Mouse (Mus musculus) forebrain, embryonic 15.5 days (tissue): ENCODE results near the gene Dhx16. TPM values are rescaled to one million over a fixed set of nuclear protein-coding genes. Genes with fewer than 3 reads are reported as not detected.

Experiments used
- ATAC-seq: fragments of 200-750 bp; cut with Nextera tagmentation; replicated peaks from 2 replicates; pipeline ENCODE4 v1.8.0; 2017; ENCODE audit warnings: mild to moderate bottlenecking, moderate TSS enrichment, moderate library complexity
- H3K27ac ChIP-seq: fragments of 300-500 bp; sonication (generic); replicated peaks from 2 replicates; pipeline ENCODE4 v1.5.1; 2015; ENCODE audit warnings: mild to moderate bottlenecking, inconsistent platforms
- H3K27me3 ChIP-seq: fragments of 300-500 bp; sonication (generic); 2 replicates; pipeline ENCODE4 v1.6.1; 2015; ENCODE audit warnings: inconsistent platforms
- H3K36me3 ChIP-seq: fragments of 300-500 bp; sonication (generic); 2 replicates; pipeline ENCODE4 v1.6.1; 2015; ENCODE audit warnings: mild to moderate bottlenecking, inconsistent platforms
- H3K4me1 ChIP-seq: fragments of 300-500 bp; sonication (generic); 2 replicates; pipeline ENCODE4 v1.6.1; 2015; ENCODE audit warnings: inconsistent platforms
- H3K4me2 ChIP-seq: fragments of 300-500 bp; sonication (generic); replicated peaks from 2 replicates; pipeline ENCODE4 v1.6.1; 2015; ENCODE audit warnings: mild to moderate bottlenecking, inconsistent platforms
- H3K4me3 ChIP-seq: fragments of 300-500 bp; sonication (generic); 2 replicates; pipeline ENCODE4 v1.5.1; 2015; ENCODE audit warnings: mild to moderate bottlenecking, inconsistent platforms
- H3K9ac ChIP-seq: fragments of 300-500 bp; sonication (generic); replicated peaks from 2 replicates; pipeline ENCODE4 v1.6.1; 2015; ENCODE audit warnings: mild to moderate bottlenecking, inconsistent platforms
- H3K9me3 ChIP-seq: fragments of 300-500 bp; sonication (generic); 2 replicates; pipeline ENCODE4 v1.6.1; 2016; ENCODE audit warnings: inconsistent platforms
- WGBS: fragments of 180-500 bp; shearing (Covaris S2); methylation state at CpG from one replicate; pipeline ENCODE4 v1.1.7; 2015; ENCODE audit warnings: mixed read lengths; 5-methylcytosine and 5-hydroxymethylcytosine counted together
- polyA plus RNA-seq: library from polyadenylated mRNA; unstranded; fragments of >200 nt; fragmentation: Nextera tagmentation; extraction: Ambion mirVana; gene quantifications from 2 replicates; pipeline ENCODE4 v1.2.1, GENCODE M21; 2015

Gene Dhx16
- polyA plus RNA-seq, 1 experiment from 2014 or later, result 38.0 TPM

DNA sequence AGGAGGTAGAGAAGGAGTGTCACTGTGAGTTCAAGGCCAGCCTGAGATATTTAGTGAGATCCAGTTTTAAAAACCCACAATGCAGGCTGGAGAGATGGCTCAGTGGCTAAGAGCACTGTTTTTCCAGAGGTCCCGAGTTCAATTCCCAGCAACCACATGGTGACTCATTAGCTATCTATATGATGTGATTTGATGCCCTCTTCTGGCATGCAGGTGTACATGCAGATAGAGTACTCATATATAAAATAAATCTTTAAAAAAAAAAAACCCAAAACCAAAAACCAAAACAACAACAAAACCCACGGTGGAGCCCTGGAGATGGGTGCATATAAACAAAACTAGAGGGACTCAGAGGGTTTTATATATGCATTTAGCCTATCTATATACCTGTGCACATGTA is 28.0 kb downstream of the Dhx16 start:
- Histone ChIP-seq H3K36me3 (peaks cover 52% of the 10 kb centered on the region), H3K9me3 (no peaks in the 10 kb centered on the region), H3K4me3 (no peak overlapping the region), H3K27ac (no peak overlapping the region), H3K4me1 (peaks cover 34% of the 10 kb centered on the region), H3K27me3 (no peaks in the 10 kb centered on the region), H3K4me2 (0 out of 2 replicates have a peak overlapping the region, but pooled peaks have one; percentile 76), H3K9ac (no peak overlapping the region)
- 86% methylated on average over 2 of the region's 2 CpGs for WGBS
- no peak for ATAC-seq

DNA sequence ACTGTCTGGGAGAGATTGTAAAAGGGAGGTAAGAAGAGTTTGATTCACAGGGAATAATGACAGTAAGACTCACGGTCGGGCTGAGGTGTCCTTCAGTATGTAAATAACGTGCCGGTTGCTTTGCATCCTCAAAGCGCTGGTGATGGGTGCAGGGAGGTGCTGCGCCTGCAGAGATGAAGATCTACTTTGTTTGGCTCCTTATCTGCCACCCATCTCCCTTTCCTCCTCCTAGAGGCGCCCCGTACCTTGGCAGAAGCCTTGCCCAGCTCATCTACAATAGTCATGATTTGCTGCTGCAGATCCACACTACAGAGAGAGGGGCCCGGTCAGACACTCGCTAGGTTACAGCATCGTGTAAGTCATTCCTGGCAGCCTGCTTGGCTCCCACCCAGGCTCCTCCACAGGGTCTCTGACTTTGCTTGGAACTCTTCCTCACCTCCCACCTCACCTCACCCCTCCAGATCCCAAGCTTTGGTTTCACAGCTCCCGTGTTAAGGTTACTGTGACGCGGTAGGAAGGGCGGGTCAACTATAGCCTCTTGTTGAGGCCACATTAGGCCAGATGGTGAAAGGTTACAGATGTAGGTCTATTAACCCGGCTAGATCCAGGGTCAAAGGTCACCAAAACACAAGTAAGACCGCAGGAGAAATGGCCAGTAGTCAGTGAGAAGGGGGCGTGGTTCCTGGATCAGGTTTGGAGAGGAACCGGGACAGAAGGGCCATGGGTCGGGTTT is 29.7 kb downstream of the Dhx16 start:
- Histone ChIP-seq H3K9me3 (no peaks in the 10 kb centered on the region), H3K4me1 (peaks cover 34% of the 10 kb centered on the region), H3K36me3 (peaks cover 40% of the 10 kb centered on the region), H3K4me2 (peak overlapping the region; percentile 76), H3K27ac (peak overlapping the region; percentile 89), H3K9ac (peak overlapping the region; percentile 92), H3K27me3 (no peaks in the 10 kb centered on the region), H3K4me3 (peak overlapping the region; percentile 89)
- peak; percentile 31 for ATAC-seq
- 24% methylated on average over 20 of the region's 20 CpGs for WGBS

DNA sequence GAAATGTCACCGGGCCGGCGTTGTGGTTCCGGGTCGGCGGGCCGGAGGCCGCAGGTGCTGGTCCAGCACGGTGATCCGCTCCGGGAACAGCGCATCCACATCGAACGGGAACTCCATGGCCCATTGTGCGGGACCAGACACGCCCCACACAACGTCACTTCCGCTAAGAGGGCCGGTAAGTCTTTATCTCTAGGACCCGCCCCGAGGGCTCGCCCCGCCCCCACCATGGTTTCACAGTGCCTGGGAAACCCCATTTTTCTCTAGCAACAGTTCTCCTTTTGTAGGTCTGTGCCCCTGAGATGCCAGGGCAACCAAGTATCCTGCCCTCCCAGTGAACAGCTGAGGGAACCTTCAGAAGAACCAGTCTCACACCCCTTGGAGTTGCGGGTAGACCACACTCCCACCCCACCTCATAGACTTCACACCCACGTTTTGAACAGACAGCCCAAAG is 30.3 kb downstream of the Dhx16 start, which contains the start of gene Atat1:
Atat1 (minus strand) TSS at position 157 of the 451 bp plus-strand sequence.
- H3K4me1 ChIP-seq, result peaks cover 39% of the 10 kb centered on the region
- H3K9me3 ChIP-seq, result no peaks in the 10 kb centered on the region
- peak within 1 kb of the TSS; percentile 89 for H3K27ac ChIP-seq
- peak; percentile 91 for ATAC-seq
- H3K9ac ChIP-seq, result peak within 1 kb of the TSS; percentile 92
- 3% methylated on average over 25 of the region's 25 CpGs for WGBS
- peaks cover 35% of the 10 kb centered on the region for H3K36me3 ChIP-seq
- peak within 1 kb of the TSS; percentile 89 for H3K4me3 ChIP-seq
- H3K4me2 ChIP-seq, result peak within 1 kb of the TSS; percentile 76
- no peaks in the 10 kb centered on the region for H3K27me3 ChIP-seq

DNA sequence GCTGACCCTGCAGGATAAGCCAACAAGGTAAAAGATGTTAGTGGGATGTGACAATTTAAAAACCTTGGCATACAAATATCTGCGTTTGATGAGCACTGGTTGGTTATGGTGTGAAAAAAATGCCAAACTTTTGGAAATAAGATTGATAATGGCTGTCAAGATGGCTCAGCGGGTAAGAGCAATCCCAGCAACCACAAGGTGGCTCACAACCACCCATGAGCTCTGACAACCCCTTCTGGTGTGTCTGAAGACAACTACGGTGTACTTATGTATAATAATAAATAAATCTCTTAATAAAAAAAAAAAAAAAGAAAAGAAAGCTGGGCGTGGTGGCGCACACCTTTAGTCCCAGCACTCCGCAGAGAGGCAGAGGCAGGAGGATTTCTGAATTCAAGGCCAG is 35.4 kb downstream of the Dhx16 start:
- 87% methylated on average over 6 of the region's 6 CpGs for WGBS
- peaks cover 24% of the 10 kb centered on the region for H3K4me1 ChIP-seq
- H3K4me2 ChIP-seq, result peak overlapping the region; percentile 66
- no peaks in the 10 kb centered on the region for H3K9me3 ChIP-seq
- H3K36me3 ChIP-seq, result peaks cover 7% of the 10 kb centered on the region; the same call in 1 of the 2 replicates
- H3K4me3 ChIP-seq, result peak overlapping the region; percentile 77; the same call in 1 of the 2 replicates
- H3K27ac ChIP-seq, result no peak overlapping the region
- no peaks in the 10 kb centered on the region for H3K27me3 ChIP-seq
- no peak for ATAC-seq
- H3K9ac ChIP-seq, result no peak overlapping the region

DNA sequence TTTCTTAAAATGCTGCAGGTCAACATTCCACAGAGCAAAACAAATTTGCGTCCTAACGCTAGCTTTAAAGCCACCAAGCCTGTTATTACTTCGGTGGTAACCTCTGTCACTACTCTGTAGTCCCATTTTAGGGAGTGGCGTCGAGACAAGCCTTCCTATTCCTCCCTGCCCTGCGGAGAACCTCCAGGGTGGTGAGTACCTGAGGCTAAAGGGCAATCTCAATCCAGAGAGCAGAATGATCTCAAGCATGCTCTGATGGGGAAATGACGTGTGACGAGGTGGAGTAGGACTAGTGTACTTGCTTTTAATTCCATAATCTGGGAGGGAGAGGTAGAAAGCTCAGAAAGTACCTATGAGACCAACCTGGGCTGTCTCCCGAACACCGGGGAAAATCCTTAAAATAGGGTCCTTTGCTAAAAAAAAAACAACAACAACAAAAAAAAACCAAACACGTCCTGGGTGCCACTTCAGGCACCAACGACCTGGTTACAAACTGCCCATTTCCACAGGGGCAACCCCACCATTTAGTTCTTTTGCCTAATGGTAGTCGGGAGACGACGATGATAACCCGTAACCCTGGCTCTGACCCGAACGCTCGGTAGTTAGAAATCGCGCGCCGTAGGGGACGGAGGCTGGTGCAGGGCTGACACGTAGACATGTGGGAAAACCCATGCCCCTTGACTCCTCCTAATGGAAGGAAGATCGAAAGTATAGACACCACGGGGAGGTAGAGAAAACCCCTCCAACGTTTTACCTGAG is 36.1 kb downstream of the Dhx16 start:
- Histone ChIP-seq H3K36me3 (peaks cover 7% of the 10 kb centered on the region; the same call in 1 of the 2 replicates), H3K27me3 (no peaks in the 10 kb centered on the region), H3K27ac (peak overlapping the region; percentile 99), H3K4me2 (peak overlapping the region; percentile 66), H3K4me3 (peak overlapping the region; percentile 77), H3K9me3 (no peaks in the 10 kb centered on the region), H3K4me1 (peaks cover 29% of the 10 kb centered on the region), H3K9ac (peak overlapping the region; percentile 92)
- ATAC-seq, result no peak; the same call in 1 of the 2 replicates
- WGBS, result 4% methylated on average over 28 of the region's 28 CpGs

DNA sequence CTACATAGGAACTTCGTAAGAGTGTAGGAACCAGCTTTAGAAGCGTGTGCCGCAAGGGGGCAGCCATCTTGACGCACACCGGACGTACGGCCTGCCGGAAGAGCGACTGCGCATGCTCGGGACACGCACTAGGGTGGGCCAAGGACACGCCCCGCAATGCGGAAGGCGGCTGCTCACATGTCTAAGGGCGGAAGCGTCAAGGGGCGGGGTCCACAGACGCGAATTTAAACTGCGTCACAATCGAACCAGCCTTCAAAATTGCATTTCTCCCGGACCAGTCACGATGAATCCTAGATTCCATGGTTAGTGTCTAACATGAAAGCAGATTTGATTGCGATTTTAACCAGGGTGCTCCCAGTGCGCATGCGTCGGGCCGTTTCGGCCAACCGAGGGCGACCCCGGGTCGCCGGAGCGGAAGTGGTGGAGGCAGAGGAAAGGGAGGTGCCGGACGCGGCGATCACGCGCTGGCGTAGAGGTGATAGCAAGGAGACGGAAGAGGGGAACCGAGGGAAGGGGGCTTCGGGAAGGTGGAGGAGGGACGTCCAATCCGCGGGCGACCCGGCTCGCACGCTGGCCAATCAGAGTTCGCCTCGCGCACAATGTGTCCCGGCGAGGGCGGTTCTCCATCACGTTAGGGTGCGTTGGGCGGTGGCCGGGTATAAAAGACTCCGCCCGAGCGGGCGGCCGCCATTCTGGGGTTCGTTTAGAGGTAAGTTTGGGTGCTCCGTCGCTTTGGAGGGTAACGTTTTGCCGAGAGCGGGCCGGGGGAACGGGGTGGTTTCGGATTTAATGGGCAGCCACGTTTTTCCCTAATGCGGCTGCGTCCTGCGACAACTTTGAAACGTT is 36.9 kb downstream of the Dhx16 start, which contains the start of the genes Mrps18b and Ppp1r10:
Mrps18b (minus strand) TSS at position 93 of the 846 bp plus-strand sequence.
Ppp1r10 (plus strand) TSS at position 138 of the 846 bp plus-strand sequence.
- no peaks in the 10 kb centered on the region for H3K9me3 ChIP-seq
- H3K4me2 ChIP-seq, result peak within 1 kb of the TSS; percentile 82
- ATAC-seq, result peak; percentile 95
- H3K9ac ChIP-seq, result peak within 1 kb of the TSS; percentile 92
- peaks cover 7% of the 10 kb centered on the region; the same call in 1 of the 2 replicates for H3K36me3 ChIP-seq
- H3K4me1 ChIP-seq, result peaks cover 37% of the 10 kb centered on the region
- H3K4me3 ChIP-seq, result peak within 1 kb of the TSS; percentile 77
- H3K27ac ChIP-seq, result peak within 1 kb of the TSS; percentile 99
- under 1% methylated on average over 83 of the region's 83 CpGs for WGBS
- H3K27me3 ChIP-seq, result no peaks in the 10 kb centered on the region

DNA sequence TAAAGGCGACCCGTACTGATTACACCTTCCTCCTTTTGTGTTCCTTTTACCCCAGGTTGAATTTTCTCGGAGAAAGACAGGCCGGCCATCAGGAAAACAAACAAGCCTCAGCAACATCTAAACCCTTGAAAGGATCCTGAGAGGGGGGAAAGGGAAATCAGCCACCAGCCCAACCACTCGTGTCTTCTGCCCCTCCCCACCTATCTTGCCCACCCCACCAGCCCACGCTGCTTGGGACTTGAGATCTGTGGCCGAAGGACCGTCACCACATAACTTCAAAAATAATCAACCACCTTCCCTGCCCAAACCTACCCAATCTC is 37.5 kb downstream of the Dhx16 start:
- Histone ChIP-seq H3K4me3 (peak overlapping the region; percentile 77), H3K27ac (peak overlapping the region; percentile 99), H3K36me3 (peaks cover 7% of the 10 kb centered on the region; the same call in 1 of the 2 replicates), H3K9me3 (no peaks in the 10 kb centered on the region), H3K4me2 (peak overlapping the region; percentile 82), H3K9ac (peak overlapping the region; percentile 92), H3K27me3 (no peaks in the 10 kb centered on the region), H3K4me1 (peaks cover 41% of the 10 kb centered on the region)
- WGBS, result 0% methylated on average over 8 of the region's 8 CpGs
- ATAC-seq, result no peak

DNA sequence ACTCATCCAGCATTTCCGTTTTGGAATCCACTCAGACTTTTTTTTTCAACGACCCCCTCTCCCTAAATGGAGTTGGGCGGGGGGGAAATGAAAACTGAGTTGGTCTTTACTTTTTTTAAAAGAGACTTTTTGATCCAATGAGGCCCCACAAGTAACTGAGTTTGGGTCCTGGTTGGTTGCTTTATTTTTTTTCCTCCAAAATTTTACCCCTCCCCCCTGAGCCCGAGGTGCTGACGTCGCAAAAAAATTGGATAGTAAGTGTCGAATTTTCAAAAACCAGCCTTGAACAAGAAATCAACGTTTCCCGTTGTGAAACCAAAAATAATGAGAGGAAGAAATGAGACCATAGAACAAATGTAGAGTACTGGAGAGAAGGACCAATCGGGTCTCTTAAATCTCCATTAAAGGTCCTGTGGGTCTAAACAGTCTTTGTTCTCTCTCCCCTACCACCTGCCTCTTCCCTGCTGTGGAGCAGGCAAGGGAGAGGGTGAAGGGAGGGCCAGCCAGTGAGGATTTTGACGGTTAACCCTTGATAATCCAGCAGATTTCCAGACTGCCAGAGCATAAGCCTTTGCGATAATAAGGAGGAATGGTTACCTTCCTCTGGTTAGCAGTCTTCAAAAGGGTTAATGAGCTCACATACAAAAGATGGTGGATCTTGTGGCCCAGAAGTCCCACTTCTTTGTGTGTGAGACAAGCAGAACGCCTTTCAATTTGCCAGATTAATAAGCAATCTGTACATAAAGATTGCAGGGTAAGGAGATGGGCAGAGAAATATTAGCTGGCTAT is 38.0 kb downstream of the Dhx16 start:
- ATAC-seq, result 0 out of 2 replicates have a peak, but pooled peaks have one; percentile 4
- H3K36me3 ChIP-seq, result peaks cover 5% of the 10 kb centered on the region; the same call in 1 of the 2 replicates
- peak overlapping the region; percentile 99 for H3K27ac ChIP-seq
- H3K4me3 ChIP-seq, result peak overlapping the region; percentile 77
- H3K9me3 ChIP-seq, result no peaks in the 10 kb centered on the region
- H3K4me2 ChIP-seq, result peak overlapping the region; percentile 82
- no peaks in the 10 kb centered on the region for H3K27me3 ChIP-seq
- WGBS, result 0% methylated on average over 13 of the region's 13 CpGs
- peaks cover 44% of the 10 kb centered on the region for H3K4me1 ChIP-seq
- H3K9ac ChIP-seq, result peak overlapping the region; percentile 92

DNA sequence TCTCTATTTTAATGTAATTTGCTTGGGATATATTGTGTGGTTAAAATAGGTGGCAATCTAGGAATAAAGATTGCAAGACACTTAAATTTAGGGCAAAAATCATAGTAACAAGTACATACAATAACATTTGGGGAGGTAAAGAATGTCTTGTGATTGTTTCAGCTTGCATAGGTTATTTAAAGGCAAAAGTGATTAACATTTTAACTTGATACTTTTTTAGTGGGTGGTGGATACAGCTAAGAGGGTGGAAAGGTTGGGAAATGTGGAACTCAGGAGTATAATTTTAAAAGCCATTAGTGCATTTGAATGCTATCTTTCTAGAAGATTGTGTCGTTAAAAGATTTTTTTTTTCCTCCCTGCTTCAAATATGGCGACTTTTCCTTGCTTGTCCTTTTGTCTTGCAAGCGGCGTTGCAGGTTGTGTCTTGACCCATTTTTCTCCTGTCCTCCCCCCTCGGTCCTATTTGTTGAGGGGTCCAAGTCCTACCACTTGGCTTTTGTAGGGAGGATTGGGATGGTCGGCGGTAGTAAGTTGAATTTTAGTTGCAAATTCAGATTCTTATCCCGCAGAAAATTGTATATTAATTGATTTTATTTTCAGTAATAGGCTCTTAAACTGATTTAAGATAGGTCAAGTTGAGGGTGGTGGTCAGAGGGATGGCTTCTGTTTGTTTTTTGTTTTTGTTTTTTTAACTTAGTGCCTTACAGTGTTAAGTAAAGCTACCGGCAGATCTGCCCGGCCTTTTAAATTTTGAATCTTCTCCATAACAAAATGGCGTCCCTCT is 38.8 kb downstream of the Dhx16 start:
- under 1% methylated on average over 11 of the region's 11 CpGs for WGBS
- Histone ChIP-seq H3K4me2 (peak overlapping the region; percentile 82), H3K4me1 (peaks cover 44% of the 10 kb centered on the region), H3K36me3 (peaks cover 9% of the 10 kb centered on the region), H3K4me3 (peak overlapping the region; percentile 77), H3K9ac (peak overlapping the region; percentile 92), H3K9me3 (no peaks in the 10 kb centered on the region), H3K27me3 (no peaks in the 10 kb centered on the region), H3K27ac (peak overlapping the region; percentile 99)
- no peak for ATAC-seq

DNA sequence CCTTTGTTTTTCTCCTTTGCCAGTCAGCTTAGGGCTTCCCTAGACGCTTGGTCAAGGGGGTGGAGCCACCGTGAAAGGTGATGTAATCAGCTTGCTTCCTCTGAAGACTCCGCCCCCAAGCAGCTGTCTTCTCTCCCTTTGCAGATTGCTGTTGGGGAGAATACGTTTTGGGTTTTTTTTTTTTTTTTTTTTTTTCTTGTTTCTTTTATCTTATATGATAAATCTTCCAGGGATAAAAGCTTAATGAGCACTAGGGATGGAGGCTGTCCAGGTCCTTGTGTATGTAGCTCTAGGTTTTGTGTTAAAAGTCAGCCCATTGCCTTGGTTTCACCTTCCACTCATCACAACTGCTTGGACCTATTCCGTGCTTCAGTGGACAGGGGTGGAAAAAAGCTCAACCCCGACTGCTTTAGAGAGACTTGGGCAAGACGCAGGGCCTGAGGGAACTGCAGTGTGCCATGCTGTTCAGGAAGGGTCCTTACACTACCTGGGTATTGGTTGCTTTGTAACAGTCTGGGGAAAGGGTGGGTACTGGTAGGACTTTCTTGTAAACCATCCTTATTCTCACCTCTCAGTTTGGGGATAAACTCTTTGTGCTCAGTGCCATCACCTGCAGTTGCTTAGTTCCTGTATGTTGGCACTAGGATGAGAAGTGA is 39.6 kb downstream of the Dhx16 start:
- H3K4me2 ChIP-seq, result peak overlapping the region; percentile 82
- H3K27ac ChIP-seq, result peak overlapping the region; percentile 99
- peaks cover 14% of the 10 kb centered on the region for H3K36me3 ChIP-seq
- peaks cover 44% of the 10 kb centered on the region for H3K4me1 ChIP-seq
- peak; percentile 55 for ATAC-seq
- H3K27me3 ChIP-seq, result no peaks in the 10 kb centered on the region
- 3% methylated on average over 7 of the region's 7 CpGs for WGBS
- H3K4me3 ChIP-seq, result peak overlapping the region; percentile 77
- peak overlapping the region; percentile 92 for H3K9ac ChIP-seq
- no peaks in the 10 kb centered on the region for H3K9me3 ChIP-seq
